Mouse (Mus musculus) midbrain, postnatal 0 days (tissue): ENCODE measurements around the gene Rae1. TPM values are rescaled to one million over a fixed set of nuclear protein-coding genes. Genes with fewer than 3 reads are reported as not detected.

ENCODE experiments used
- ATAC-seq: fragments of 200-750 bp; cut with Nextera tagmentation; 2 replicates; pipeline ENCODE4 v1.8.0; 2017; ENCODE audit warnings: moderate number of reproducible peaks, mild to moderate bottlenecking, moderate TSS enrichment, moderate library complexity; ENCODE audit not compliant: low FRiP score
- DNase-seq: peaks from one replicate; pipeline ENCODE4 v3.0.0-alpha.2; 2015; ENCODE audit warnings: low spot score
- H3K27ac ChIP-seq: fragments of 300-500 bp; sonication (generic); 2 replicates; pipeline ENCODE4 v1.5.1; 2014; ENCODE audit warnings: low read depth, mild to moderate bottlenecking, low read length, mixed read lengths
- H3K27me3 ChIP-seq: fragments of 300-500 bp; sonication (generic); 2 replicates; pipeline ENCODE4 v1.6.1; 2014; ENCODE audit warnings: low read length, control low read depth, mixed read lengths; ENCODE audit not compliant: insufficient read depth
- H3K36me3 ChIP-seq: fragments of 300-500 bp; sonication (generic); 2 replicates; pipeline ENCODE4 v1.6.1; 2014; ENCODE audit warnings: low read length, control low read depth, mixed read lengths; ENCODE audit not compliant: insufficient read depth
- H3K4me1 ChIP-seq: fragments of 300-500 bp; sonication (generic); 2 replicates; pipeline ENCODE4 v1.6.1; 2014; ENCODE audit warnings: mild to moderate bottlenecking, control low read depth, antibody characterized with exemption, low read length, mixed read lengths; ENCODE audit not compliant: insufficient read depth
- H3K4me2 ChIP-seq: fragments of 300-500 bp; sonication (generic); 2 replicates; pipeline ENCODE4 v1.6.1; 2014; ENCODE audit warnings: low read depth, mild to moderate bottlenecking, low read length, mixed read lengths; ENCODE audit not compliant: poor library complexity, severe bottlenecking
- H3K4me3 ChIP-seq: fragments of 300-500 bp; sonication (generic); 2 replicates; pipeline ENCODE4 v1.5.1; 2014; ENCODE audit warnings: low read depth, mild to moderate bottlenecking, low read length, moderate library complexity
- H3K9ac ChIP-seq: fragments of 300-500 bp; sonication (generic); replicated peaks from 2 replicates; pipeline ENCODE4 v1.6.1; 2014; ENCODE audit warnings: mild to moderate bottlenecking, low read length, moderate library complexity, mixed read lengths; ENCODE audit not compliant: poor library complexity, severe bottlenecking
- H3K9me3 ChIP-seq: fragments of 300-500 bp; sonication (generic); 2 replicates; pipeline ENCODE4 v1.6.1; 2016; ENCODE audit warnings: low read length, control low read depth
- CTCF ChIP-seq: IDR thresholded peaks from 2 replicates; pipeline ENCODE4 v1.5.1; 2016; ENCODE audit warnings: antibody characterized with exemption, mild to moderate bottlenecking
- WGBS: fragments of 180-500 bp; shearing (Covaris S2); extraction: QIAGEN DNeasy Blood & Tissue Kit; methylation state at CpG from one replicate; pipeline ENCODE4 v1.1.7; 2014; 5-methylcytosine and 5-hydroxymethylcytosine counted together
- polyA plus RNA-seq: library from polyadenylated mRNA; unstranded; fragments of >200 nt; fragmentation: Nextera tagmentation; extraction: Ambion mirVana; gene quantifications from 2 replicates; pipeline ENCODE4 v1.2.1, GENCODE M21; 2015
- total RNA-seq: library from RNA; depleted of rRNA; stranded (reverse); fragments of >200 nt; gene quantifications from 2 replicates; pipeline ENCODE4 v1.2.3, GENCODE M21; 2014

The Rae1 gene
- total and polyA plus RNA-seq, 2 experiments from 2014 or later = 98.3 to 127 TPM

GRCm38 (mm10) chr2:173037347-173037746, 37.4 kb downstream of the Rae1 start:
- ATAC-seq = no peak
- H3K4me1 ChIP-seq = no peaks in the 10 kb centered on the region
- TF ChIP-seq CTCF = no peak
- no peak overlapping the region for H3K27ac ChIP-seq
- H3K9ac ChIP-seq = no peak overlapping the region
- no peak overlapping the region for H3K4me2 ChIP-seq
- peaks cover 19% of the 10 kb centered on the region for H3K36me3 ChIP-seq
- no peak overlapping the region for H3K4me3 ChIP-seq
- no peaks in the 10 kb centered on the region for H3K9me3 ChIP-seq
- H3K27me3 ChIP-seq = no peaks in the 10 kb centered on the region
- no peak for DNase-seq
- WGBS = 80% methylated on average over 5 of the region's 5 CpGs

GRCm38 (mm10) chr2:173037827-173038607, 38.1 kb downstream of the Rae1 start:
- 77% methylated on average over 7 of the region's 7 CpGs for WGBS
- DNase-seq (no peak), ATAC-seq (no peak)

GRCm38 (mm10) chr2:173039041-173039440, 39.1 kb downstream of the Rae1 start:
- Histone ChIP-seq H3K4me2 (no peak overlapping the region), H3K27me3 (no peaks in the 10 kb centered on the region), H3K4me3 (no peak overlapping the region), H3K27ac (no peak overlapping the region), H3K9ac (no peak overlapping the region), H3K4me1 (no peaks in the 10 kb centered on the region), H3K36me3 (peaks cover 6% of the 10 kb centered on the region), H3K9me3 (no peaks in the 10 kb centered on the region)
- 90% methylated on average over 4 of the region's 4 CpGs for WGBS
- no peak for TF ChIP-seq CTCF
- DNase-seq (no peak), ATAC-seq (no peak)

More at GRCm38 (mm10) chr2:173037827-173038607, 38.1 kb downstream of the Rae1 start:
- Histone ChIP-seq H3K27ac (no peak overlapping the region), H3K27me3 (no peaks in the 10 kb centered on the region), H3K4me3 (no peak overlapping the region), H3K9ac (no peak overlapping the region), H3K9me3 (no peaks in the 10 kb centered on the region), H3K36me3 (peaks cover 16% of the 10 kb centered on the region), H3K4me2 (no peak overlapping the region), H3K4me1 (no peaks in the 10 kb centered on the region)
- no peak for TF ChIP-seq CTCF

DNA sequence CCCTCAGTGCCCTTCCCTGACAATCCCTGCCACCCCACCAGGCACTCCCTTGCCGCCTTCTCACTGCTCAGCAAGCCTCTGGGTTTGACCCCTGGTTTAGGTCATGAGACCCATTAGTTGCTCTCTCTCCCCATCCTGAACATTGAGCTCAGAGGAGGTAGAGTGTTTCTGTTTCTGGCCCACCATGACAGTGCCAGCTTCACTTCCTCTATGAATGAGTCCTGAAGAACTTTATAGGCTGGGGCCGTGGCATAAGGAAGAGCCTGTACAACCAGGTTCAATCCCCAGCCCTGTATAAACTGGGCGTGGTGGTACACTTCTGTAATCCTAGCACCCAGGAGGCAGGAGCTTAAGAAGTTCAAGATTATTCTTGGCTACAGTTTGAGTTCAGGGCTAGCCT, 40.9 kb downstream of the Rae1 start:
- H3K9me3 ChIP-seq = no peaks in the 10 kb centered on the region
- no peak overlapping the region for H3K27ac ChIP-seq
- no peak overlapping the region for H3K4me3 ChIP-seq
- peaks cover under 1% of the 10 kb centered on the region; the same call in 1 of the 2 replicates for H3K36me3 ChIP-seq
- DNase-seq (no peak), ATAC-seq (no peak)
- no peak for TF ChIP-seq CTCF
- WGBS = 79% methylated on average over 3 of the region's 3 CpGs
- H3K4me1 ChIP-seq = no peaks in the 10 kb centered on the region
- H3K9ac ChIP-seq = no peak overlapping the region
- H3K4me2 ChIP-seq = no peak overlapping the region
- H3K27me3 ChIP-seq = no peaks in the 10 kb centered on the region

DNA sequence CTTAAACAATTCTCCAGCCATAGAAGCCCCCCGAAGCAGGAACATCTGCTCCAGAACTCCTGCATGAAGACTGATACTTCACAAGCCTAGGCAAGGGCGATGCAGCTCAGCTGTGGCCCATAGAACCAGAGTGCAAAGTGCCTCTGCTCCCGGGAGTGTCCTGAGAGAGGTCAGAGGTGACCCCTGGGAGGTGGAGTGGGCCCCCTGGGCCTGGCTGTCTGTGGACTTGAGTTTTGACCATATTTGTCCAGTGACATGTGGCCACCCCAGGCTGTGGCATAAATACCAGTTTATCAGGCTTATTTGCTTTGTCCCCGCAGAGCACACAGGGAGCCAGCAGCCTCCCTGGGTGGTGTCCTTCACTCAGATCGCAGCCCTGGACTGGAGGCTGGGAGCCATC, 41.3 kb downstream of the Rae1 start:
- Histone ChIP-seq H3K27ac (no peak overlapping the region), H3K27me3 (no peaks in the 10 kb centered on the region), H3K4me1 (no peaks in the 10 kb centered on the region), H3K4me2 (no peak overlapping the region), H3K9me3 (no peaks in the 10 kb centered on the region), H3K9ac (no peak overlapping the region), H3K4me3 (no peak overlapping the region), H3K36me3 (no peaks in the 10 kb centered on the region)
- no peak for ATAC-seq
- WGBS = 60% methylated on average over 5 of the region's 5 CpGs
- no peak for TF ChIP-seq CTCF
- DNase-seq = no peak

DNA sequence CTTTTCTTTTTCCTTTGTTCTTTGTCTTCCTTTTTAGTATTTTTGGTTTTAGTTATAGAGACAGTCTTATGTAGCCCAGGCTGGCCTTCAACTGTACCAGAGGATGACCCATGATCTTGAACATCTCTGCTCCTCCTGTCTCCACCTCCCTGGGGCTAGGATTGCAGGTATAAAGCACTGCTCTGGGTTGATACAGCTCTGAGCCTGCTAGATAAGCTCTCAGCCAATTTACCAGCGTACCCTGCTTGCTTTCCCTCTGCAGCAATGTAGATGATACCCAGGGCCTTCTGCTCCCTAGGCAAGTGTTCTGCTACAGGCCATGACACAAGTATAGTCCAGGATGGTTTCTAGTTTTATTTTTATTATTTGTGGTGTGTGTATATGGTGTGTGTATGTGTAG, 42.0 kb downstream of the Rae1 start:
- no peaks in the 10 kb centered on the region for H3K27me3 ChIP-seq
- no peaks in the 10 kb centered on the region for H3K4me1 ChIP-seq
- no peak overlapping the region for H3K4me2 ChIP-seq
- no peak overlapping the region for H3K27ac ChIP-seq
- DNase-seq (no peak), ATAC-seq (no peak)
- no peak overlapping the region for H3K4me3 ChIP-seq
- no peaks in the 10 kb centered on the region for H3K9me3 ChIP-seq
- H3K9ac ChIP-seq = no peak overlapping the region
- 70% methylated on average over 1 of the region's 1 CpGs for WGBS
- TF ChIP-seq CTCF = no peak
- H3K36me3 ChIP-seq = no peaks in the 10 kb centered on the region
